In the genomic region with DNA sequence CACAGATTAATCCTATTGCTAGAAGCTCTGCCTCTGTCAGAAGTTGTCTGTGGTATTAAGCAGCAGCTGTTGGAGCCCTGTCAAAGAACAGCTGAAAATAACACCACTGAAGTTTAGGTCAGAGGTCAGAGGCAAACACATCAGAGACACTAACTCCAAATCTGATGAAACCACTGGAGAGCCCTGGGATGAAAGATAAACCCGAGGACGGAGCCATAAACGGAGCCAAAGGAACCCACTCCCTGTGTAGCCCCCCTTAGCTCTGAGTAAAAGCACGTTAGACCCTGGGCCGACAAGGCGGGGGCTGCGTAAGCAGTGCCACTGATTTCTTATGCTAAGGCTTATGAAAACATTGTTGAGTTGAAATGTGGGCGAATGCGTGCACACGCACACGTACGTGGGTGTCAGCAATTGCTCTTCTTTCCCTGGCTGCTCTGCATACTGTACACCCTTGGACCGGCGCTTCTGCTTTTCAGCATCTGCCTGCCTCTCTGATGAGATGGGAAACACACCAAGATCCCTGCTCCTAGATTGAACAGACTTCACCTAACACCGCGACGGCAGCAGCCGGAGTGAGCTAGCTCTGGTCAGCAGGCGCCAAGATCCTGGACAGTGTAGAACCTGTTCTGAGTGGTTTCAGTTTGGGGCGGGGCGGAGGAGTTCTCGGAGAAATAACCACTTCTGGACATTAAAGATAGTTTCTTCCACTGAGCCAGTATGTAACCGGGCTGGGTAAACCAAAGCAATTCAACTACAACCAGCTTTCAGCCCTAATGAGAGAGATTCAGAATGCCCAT, we compare ENCODE assay signal across 9 mouse cellular contexts. TPM values are rescaled to one million over a fixed set of nuclear protein-coding genes. Genes with fewer than 3 reads are reported as not detected.
A peak's percentile ranks its signal among the peaks of the same experiment; 100 is the strongest.
DNase-seq lines count a peak whose midpoint lies in the region; ATAC-seq and TF ChIP-seq lines count a peak whose summit lies in the region.
"Had no signal": no experiment of that assay in that cellular context is flagged by ENCODE, and none has a peak within 500 bp of the region (broad histone marks: within the 10 kb centered on the region; RNA-seq: fewer than 3 reads in every experiment).

No protein-coding gene starts in this region.

- H3K79me2 ChIP-seq in liver, adult 2 months (ENCODE audit: control insufficient read depth, insufficient read depth, low read length), result peaks cover 7% of the 10 kb centered on the region; the same call in 1 of the 2 replicates
- H3K79me2 ChIP-seq in myocyte (ENCODE audit: control insufficient read depth, insufficient read depth), result peaks cover 26% of the 10 kb centered on the region

- H3ac ChIP-seq in myocyte (ENCODE audit: control insufficient read depth, insufficient read length), result no peak overlapping the region

- ATAC-seq in granulocyte monocyte progenitor cell, adult 5-6 weeks (replicated peaks; ENCODE audit: poor library complexity, severe bottlenecking), result no peak

- H3K27ac ChIP-seq in ES-Bruce4 (ENCODE audit: insufficient read depth, low read length), result 0 out of 2 replicates have a peak overlapping the region, but pooled peaks have one; percentile 1
- H3K27ac ChIP-seq in liver, adult 2 months (replicated peaks; ENCODE audit: insufficient read depth, low read depth, low read length), result peak overlapping the region; percentile 92

- H3K27me3 ChIP-seq in ES-Bruce4 (ENCODE audit: control insufficient read depth, insufficient read depth, low read length, poor library complexity, severe bottlenecking) (no peaks in the 10 kb centered on the region), myocyte (ENCODE audit: control insufficient read depth, insufficient read depth, insufficient read length) (no peaks in the 10 kb centered on the region)
- H3K27me3 ChIP-seq in liver, adult 2 months (ENCODE audit: control insufficient read depth, insufficient read depth, low read length), result no peaks in the 10 kb centered on the region

- TF ChIP-seq POLR2A in ES-Bruce4 (IDR thresholded peaks at IDR 0.05; ENCODE audit: insufficient read depth, low read length), result no peak
- no peak for TF ChIP-seq POLR2A in liver, adult 2 months (IDR thresholded peaks at IDR 0.05; ENCODE audit: extremely low read depth, insufficient read depth, low read length)
- TF ChIP-seq POLR2A in myocyte (IDR thresholded peaks at IDR 0.05; ENCODE audit: insufficient read length, low read depth), result peak; percentile 10

- H3K36me3 ChIP-seq in ES-Bruce4 (ENCODE audit: control insufficient read depth, insufficient read depth, low read length, poor library complexity, severe bottlenecking) (no peaks in the 10 kb centered on the region), myocyte (ENCODE audit: control insufficient read depth, insufficient read depth) (peaks cover 12% of the 10 kb centered on the region)
- H3K36me3 ChIP-seq in liver, adult 2 months (ENCODE audit: control insufficient read depth, insufficient read depth, low read length), result peaks cover 3% of the 10 kb centered on the region; the same call in 1 of the 2 replicates

- peak overlapping the region; percentile 31 for H3K4me3 ChIP-seq in ES-Bruce4 (ENCODE audit: low read depth, low read length)
- peak overlapping the region; percentile 44 for H3K4me3 ChIP-seq in liver, adult 2 months (ENCODE audit: insufficient read depth, low read depth, low read length)
- peak overlapping the region; percentile 47 for H3K4me3 ChIP-seq in myocyte
- H3K4me3 ChIP-seq: megakaryocyte, embryonic 14.5 days had no signal

- WGBS in liver, adult 2 months, result 14% methylated on average over 23 of the region's 23 CpGs

- TF ChIP-seq CTCF in ES-Bruce4 (IDR thresholded peaks at IDR 0.05; ENCODE audit: low read depth, low read length), result no peak
- TF ChIP-seq CTCF in liver, adult 2 months (IDR thresholded peaks at IDR 0.05; ENCODE audit: low read depth, low read length), result no peak

- no peaks in the 10 kb centered on the region for H3K9me3 ChIP-seq in ES-Bruce4 (replicated peaks; ENCODE audit: control insufficient read depth, insufficient read depth, low read length, poor library complexity, severe bottlenecking)

- peaks cover 2% of the 10 kb centered on the region for H3K4me1 ChIP-seq in ES-Bruce4 (ENCODE audit: control insufficient read depth, insufficient read depth, low read length)
- H3K4me1 ChIP-seq in liver, adult 2 months (ENCODE audit: control insufficient read depth, insufficient read depth, low read length), result peaks cover 18% of the 10 kb centered on the region

- no peak for TF ChIP-seq EP300 in ES-Bruce4 (IDR thresholded peaks at IDR 0.05; ENCODE audit: insufficient read depth, low read depth, low read length)

- peak; percentile 64 for DNase-seq in embryo, embryonic 10 days (ENCODE audit: low spot score)
- peak; percentile 52 to 69 for DNase-seq in heart, adult 9 months (ENCODE audit: low spot score in 2 of 2)
- DNase-seq in kidney, adult 8-10 months, result peak; percentile 76 to 81
- DNase-seq in liver, adult 2 months (ENCODE audit: extremely low read depth, low read depth, low spot score), result peak; percentile 93
- no peak for DNase-seq in B cell, adult 2 months

- H3K4me2 ChIP-seq in myocyte (ENCODE audit: low read depth), result peak overlapping the region; percentile 75

- H3K9ac ChIP-seq in ES-Bruce4 (ENCODE audit: low read depth, poor library complexity, severe bottlenecking), result peak overlapping the region; percentile 2
- peak overlapping the region; percentile 67 for H3K9ac ChIP-seq in liver, adult 2 months (ENCODE audit: low read depth, low read length)

TF ChIP-seq in myocyte, 11 proteins besides CTCF, POLR2A, EP300 and RAD21:
- TF ChIP-seq TCF12 (IDR thresholded peaks at IDR 0.05; ENCODE audit: insufficient read depth, poor library complexity, severe bottlenecking) (peak; percentile 87), TCF3 (IDR thresholded peaks at IDR 0.05; ENCODE audit: insufficient read length, low read depth) (peak; percentile 20), POLR2AphosphoS2 (IDR thresholded peaks at IDR 0.05; ENCODE audit: insufficient read length, low read depth) (no peak), REST (IDR thresholded peaks at IDR 0.05; ENCODE audit: insufficient read depth, insufficient read length) (no peak), USF1 (IDR thresholded peaks at IDR 0.05; ENCODE audit: low read depth) (no peak), MYOG (IDR thresholded peaks at IDR 0.05; ENCODE audit: control insufficient read depth in 1 of 3, insufficient read depth in 1 of 3, insufficient read length in 2 of 3, low read depth in 2 of 3) (peak in 2 of 3 experiments; percentile 43 to 98), CEBPB (IDR thresholded peaks at IDR 0.05; ENCODE audit: insufficient read depth, poor library complexity, severe bottlenecking) (peak; percentile 30; the same call in 1 of the 2 replicates), E2F4 (IDR thresholded peaks at IDR 0.05; ENCODE audit: insufficient read depth) (no peak), MAX (IDR thresholded peaks at IDR 0.05; ENCODE audit: low read depth) (no peak), MYOD1 (IDR thresholded peaks at IDR 0.05; ENCODE audit: control insufficient read depth in 1 of 3, insufficient read length in 2 of 3, low read depth in 2 of 3) (peak; percentile 92 to 96 (median 93)), SRF (IDR thresholded peaks at IDR 0.05; ENCODE audit: control insufficient read depth, insufficient read length, low read depth) (peak; percentile 30)

RNA-seq across cellular contexts. Expression of gene Ccdc141, which starts 1.2 kb away (rescaled TPM):
- polyA plus RNA-seq in ES-Bruce4 (2011; ENCODE audit: insufficient read depth, insufficient read length, low read depth, missing spikeins) (2.3 and 6.6 TPM in 2 replicates), myocyte (2012; fragmentation: generic; extraction: Trizol) (43.2 TPM)
- total RNA-seq in liver, adult 2 months (2014; rRNA removed), result 17.4 and 17.7 TPM in 2 replicates
- 4.3 and 8.6 TPM in 2 replicates for polyA plus RNA-seq in liver, adult 2 months (2012; rRNA removed)
- total RNA-seq in granulocyte monocyte progenitor cell, adult 5-6 weeks (2014; fragmentation: Nextera tagmentation), result not detected in 2 replicates
- 0.86 TPM in 1 of 2 replicates, not detected in the other for total RNA-seq in granulocyte monocyte progenitor cell, adult 5-6 weeks (2017)

Comparison
In these comparisons a context has a peak if more than half of its experiments do, and no peak if none do; other contexts are left out.
1. DNase-seq: peak in embryo, embryonic 10 days (single experiment), heart, adult 9 months (2 of 2), kidney, adult 8-10 months (2 of 2) and liver, adult 2 months (single experiment); none in B cell, adult 2 months (0 of 2).
2. Peak in every context shown above with its lines, with median percentiles within 50 percentile points of each other: H3K4me3 ChIP-seq.